Mouse (Mus musculus) Patski (cell line): ENCODE data around the gene Cdk5rap3. TPM values are rescaled to one million over a fixed set of nuclear protein-coding genes. Genes with fewer than 3 reads are reported as not detected.

Experiments used
- ATAC-seq: fragments of 100-300 bp; one replicate; pipeline ENCODE4 v1.8.0; 2021
- CTCF ChIA-PET: fragments of 350-600 bp; sonication (Branson Sonifier 250); formaldehyde crosslinking; loops from one replicate; lab custom pipeline; 2022; ENCODE audit warnings: inconsistent platforms; lab: Charles Lee
- POLR2A ChIA-PET: fragments of 350-600 bp; sonication (Branson Sonifier 250); formaldehyde crosslinking; loops from one replicate; lab custom pipeline; 2022; ENCODE audit warnings: antibody characterized with exemption, inconsistent platforms; lab: Charles Lee
- DNase-seq: peaks from one replicate; pipeline ENCODE4 v3.0.0-alpha.2; 2011; ENCODE audit warnings: low read depth, low spot score
- H3K27me3 ChIP-seq: fragments of 371-371 bp; one replicate; pipeline ENCODE4 v1.5.1; 2021
- CTCF ChIP-seq: fragments of 100-300 bp; IDR thresholded peaks from one replicate; pipeline ENCODE4 v1.5.1; 2021
- in situ Hi-C: fragments of 300-500 bp; cut with MboI; formaldehyde crosslinking; loops from 3 replicates; pipeline ENCODE4 v1.11.1; 2018; ENCODE audit warnings: low pct_unique_long_range_greater_than_20kb, mixed read lengths
- polyA plus RNA-seq: library from polyadenylated mRNA; unstranded; gene quantifications from one replicate; pipeline ENCODE4 v1.2.3, GENCODE M21; 2021

Cdk5rap3 gene
- polyA plus RNA-seq, 1 experiment from 2014 or later: 95.8 TPM

- DNase-seq: no peak
- H3K27me3 ChIP-seq: no peaks in the 10 kb centered on the region
- ATAC-seq: no peak
- in situ Hi-C loops: loop anchor here (5.0 kb wide), 1 partner anchor 102 kb away; the partner anchor contains the start of gene Scrn2
- ChIA-PET CTCF (interaction anchor here (1.5 kb wide), 1 partner anchor 38 kb away, joined by 4 read pairs; no protein-coding TSS in a partner anchor), POLR2A (interaction anchor here (0.6 kb wide), 1 partner anchor 82 kb away, joined by 3 read pairs; no protein-coding TSS in a partner anchor)
- TF ChIP-seq CTCF: no peak
These were observed 9.3 kb upstream of the Cdk5rap3 start for GRCm38 (mm10) chr11:96925469-96926148.

DNA sequence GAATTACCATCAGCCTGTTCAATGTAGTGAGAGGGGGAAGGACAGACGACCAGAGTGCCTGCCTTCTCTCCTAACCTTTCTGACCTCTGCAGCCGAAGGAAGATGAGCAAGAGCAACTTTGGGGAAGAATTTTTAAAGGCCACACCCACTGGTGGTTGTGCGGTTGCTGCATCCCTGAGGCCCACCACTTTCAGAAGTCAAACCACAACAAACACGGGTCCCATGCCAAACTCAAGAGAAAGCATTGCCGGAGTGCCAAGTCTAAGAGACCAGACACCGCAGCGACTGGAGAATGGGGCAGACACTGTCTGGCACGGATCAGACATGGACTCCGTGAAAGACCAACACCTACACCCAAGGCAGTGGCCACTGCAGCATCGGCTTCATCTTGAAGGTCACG is 8.6 kb upstream of the Cdk5rap3 start:
- POLR2A ChIA-PET: no interaction called here
- DNase-seq (no peak), ATAC-seq (no peak)
- in situ Hi-C loops: loop anchor here (5.0 kb wide), 1 partner anchor 102 kb away; the partner anchor contains the start of gene Scrn2
- no peak for TF ChIP-seq CTCF
- no peaks in the 10 kb centered on the region for H3K27me3 ChIP-seq
- CTCF ChIA-PET: no interaction called here

DNA sequence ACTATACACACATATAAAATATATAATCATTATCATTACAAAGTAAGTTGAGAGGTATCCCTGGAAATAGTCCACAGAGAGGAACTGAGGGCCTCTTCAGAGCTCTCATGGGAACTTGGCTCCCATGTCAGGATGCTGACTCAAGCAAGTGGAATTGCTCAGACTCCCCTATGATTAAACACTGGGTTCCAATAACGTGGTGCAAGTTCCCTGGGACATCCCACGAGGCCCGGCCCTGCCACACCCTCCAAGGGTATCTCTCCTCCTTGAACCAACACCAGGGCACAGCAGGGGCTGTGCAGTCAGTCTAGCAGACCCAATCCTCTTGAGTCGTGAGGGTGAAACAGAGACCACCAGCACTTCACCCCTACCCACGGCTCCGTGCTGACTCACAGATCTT is 2.7 kb upstream of the Cdk5rap3 start:
- no peak for TF ChIP-seq CTCF
- POLR2A ChIA-PET: interaction anchor here (1.2 to 2.2 kb wide), 3 partner anchors 11 to 54 kb away, joined by 3 to 6 read pairs (median 4); no protein-coding TSS in a partner anchor
- DNase-seq: no peak
- CTCF ChIA-PET: interaction anchor here (0.8 to 3.8 kb wide), 5 partner anchors 10 to 110 kb away, joined by 3 to 16 read pairs (median 13); partner anchors contain the start of gene Scrn2
- in situ Hi-C loops: loop anchor here (5.0 kb wide), 1 partner anchor 43 kb away; no protein-coding TSS in a partner anchor
- no peaks in the 10 kb centered on the region for H3K27me3 ChIP-seq
- ATAC-seq: peak; percentile 41

DNA sequence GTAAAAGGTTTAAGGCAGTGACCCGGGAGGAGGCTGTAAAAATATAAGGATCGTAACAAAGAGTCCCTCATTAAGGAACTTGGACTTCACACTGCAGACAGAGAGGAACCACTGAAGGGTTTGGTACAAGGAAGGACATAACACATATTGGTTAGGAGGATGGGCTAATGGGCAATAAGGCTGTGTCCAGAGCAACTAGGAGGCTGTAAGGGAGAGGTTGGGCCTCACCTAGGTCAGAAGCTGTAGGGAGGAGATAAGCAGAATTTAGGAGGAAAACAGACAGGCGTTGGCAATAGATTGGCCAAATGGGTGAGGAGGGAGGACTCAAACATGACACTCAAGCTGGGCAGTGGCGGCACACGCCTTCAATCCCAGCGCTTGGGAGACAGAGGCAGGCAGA is 1.1 kb upstream of the Cdk5rap3 start:
- TF ChIP-seq CTCF: no peak
- no peaks in the 10 kb centered on the region for H3K27me3 ChIP-seq
- DNase-seq (no peak), ATAC-seq (no peak)
- ChIA-PET CTCF (interaction anchor here (0.8 to 3.8 kb wide), 5 partner anchors 15 to 46 kb away, joined by 3 to 17 read pairs (median 13); no protein-coding TSS in a partner anchor), POLR2A (interaction anchor here (0.7 to 1.4 kb wide), 2 partner anchors 21 to 22 kb away, joined by 3 read pairs; no protein-coding TSS in a partner anchor)
- in situ Hi-C loops: loop anchor here (5.0 kb wide), 1 partner anchor 45 kb away; no protein-coding TSS in a partner anchor

- DNase-seq: no peak
- ATAC-seq: no peak
- no peak for TF ChIP-seq CTCF
- in situ Hi-C loops: loop anchor here (5.0 kb wide), 1 partner anchor 45 kb away; no protein-coding TSS in a partner anchor
- no peaks in the 10 kb centered on the region for H3K27me3 ChIP-seq
- POLR2A ChIA-PET: interaction anchor here (0.7 to 1.4 kb wide), 3 partner anchors 20 to 23 kb away, joined by 3 read pairs; no protein-coding TSS in a partner anchor
- CTCF ChIA-PET: interaction anchor here (0.7 to 3.8 kb wide), 6 partner anchors 17 to 61 kb away, joined by 3 to 17 read pairs (median 4); no protein-coding TSS in a partner anchor
These were observed 645 bp upstream of the Cdk5rap3 start for GRCm38 (mm10) chr11:96916885-96917396.

DNA sequence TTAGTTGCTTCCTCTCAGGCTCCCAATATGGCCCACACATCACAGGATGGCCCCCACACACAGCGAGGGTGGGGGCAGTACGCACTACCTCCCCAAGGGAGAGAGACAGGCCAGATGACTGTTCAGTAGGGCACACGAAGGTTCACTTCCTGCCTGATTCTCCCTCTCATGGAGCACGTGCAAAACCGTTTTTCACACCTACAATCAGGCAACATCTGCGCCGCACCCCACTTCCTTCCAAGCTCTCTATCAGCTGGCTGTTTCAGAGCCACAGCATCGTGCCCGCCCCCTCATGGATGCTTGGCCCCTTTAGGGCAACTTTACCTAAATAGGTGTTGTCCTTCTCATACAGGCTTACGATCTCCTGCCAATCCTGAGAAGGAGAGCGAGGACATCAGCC is 3.6 kb downstream of the Cdk5rap3 start:
- no peak for DNase-seq
- in situ Hi-C loops: loop anchor here (5.0 kb wide), 1 partner anchor 45 kb away; no protein-coding TSS in a partner anchor
- TF ChIP-seq CTCF: no peak
- no peaks in the 10 kb centered on the region for H3K27me3 ChIP-seq
- POLR2A ChIA-PET: no interaction called here
- no peak for ATAC-seq
- CTCF ChIA-PET: no interaction called here

DNA sequence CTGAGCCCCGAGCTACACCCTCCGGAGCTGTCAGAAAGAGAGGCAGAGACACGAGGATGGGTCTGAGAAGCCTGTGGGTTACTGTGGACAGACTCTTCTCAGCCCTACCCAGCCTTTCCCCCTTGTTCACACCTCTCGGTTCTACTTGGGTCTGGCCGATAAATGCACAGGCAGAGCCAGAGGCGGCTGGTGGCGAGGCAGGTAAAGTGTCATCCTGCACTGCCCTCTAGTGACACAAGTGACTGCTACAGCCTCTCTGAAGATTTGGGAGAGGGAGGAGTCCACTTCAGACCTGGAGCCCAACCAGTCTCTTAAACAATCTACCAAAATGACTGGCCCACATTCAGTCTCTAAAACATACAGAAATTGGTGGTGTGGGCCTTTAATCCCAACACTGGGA is 6.3 kb downstream of the Cdk5rap3 start:
- in situ Hi-C loops: loop anchor here (5.0 kb wide), 1 partner anchor 43 kb away; no protein-coding TSS in a partner anchor
- H3K27me3 ChIP-seq: no peaks in the 10 kb centered on the region
- DNase-seq (no peak), ATAC-seq (no peak)
- POLR2A ChIA-PET: interaction anchor here (0.6 kb wide), 1 partner anchor 43 kb away, joined by 3 read pairs; no protein-coding TSS in a partner anchor
- no peak for TF ChIP-seq CTCF
- CTCF ChIA-PET: interaction anchor here (0.7 to 1.9 kb wide), 8 partner anchors 8 to 54 kb away, joined by 3 to 13 read pairs (median 4); no protein-coding TSS in a partner anchor

GRCm38 (mm10) chr11:96908594-96908993 is 7.7 kb downstream of the Cdk5rap3 start:
- in situ Hi-C loops: no loop called here
- ATAC-seq (no peak), DNase-seq (no peak)
- ChIA-PET POLR2A (no interaction called here), CTCF (interaction anchor here (0.6 to 1.4 kb wide), 2 partner anchors 18 to 35 kb away, joined by 3 read pairs; no protein-coding TSS in a partner anchor)
- no peaks in the 10 kb centered on the region for H3K27me3 ChIP-seq
- TF ChIP-seq CTCF: no peak

GRCm38 (mm10) chr11:96906431-96907161 is 9.7 kb downstream of the Cdk5rap3 start:
- H3K27me3 ChIP-seq: no peaks in the 10 kb centered on the region
- in situ Hi-C loops: no loop called here
- no peak for DNase-seq
- ATAC-seq: no peak
- POLR2A ChIA-PET: no interaction called here
- TF ChIP-seq CTCF: no peak
- CTCF ChIA-PET: interaction anchor here (1.5 kb wide), 1 partner anchor 39 kb away, joined by 8 read pairs; no protein-coding TSS in a partner anchor
